Mouse (Mus musculus): ENCODE data around the gene Gm10447. TPM values are rescaled to one million over a fixed set of nuclear protein-coding genes. Genes with fewer than 3 reads are reported as not detected.

Gene Gm10447
- polyA plus RNA-seq, 1 experiment, result 1.4 TPM

DNA sequence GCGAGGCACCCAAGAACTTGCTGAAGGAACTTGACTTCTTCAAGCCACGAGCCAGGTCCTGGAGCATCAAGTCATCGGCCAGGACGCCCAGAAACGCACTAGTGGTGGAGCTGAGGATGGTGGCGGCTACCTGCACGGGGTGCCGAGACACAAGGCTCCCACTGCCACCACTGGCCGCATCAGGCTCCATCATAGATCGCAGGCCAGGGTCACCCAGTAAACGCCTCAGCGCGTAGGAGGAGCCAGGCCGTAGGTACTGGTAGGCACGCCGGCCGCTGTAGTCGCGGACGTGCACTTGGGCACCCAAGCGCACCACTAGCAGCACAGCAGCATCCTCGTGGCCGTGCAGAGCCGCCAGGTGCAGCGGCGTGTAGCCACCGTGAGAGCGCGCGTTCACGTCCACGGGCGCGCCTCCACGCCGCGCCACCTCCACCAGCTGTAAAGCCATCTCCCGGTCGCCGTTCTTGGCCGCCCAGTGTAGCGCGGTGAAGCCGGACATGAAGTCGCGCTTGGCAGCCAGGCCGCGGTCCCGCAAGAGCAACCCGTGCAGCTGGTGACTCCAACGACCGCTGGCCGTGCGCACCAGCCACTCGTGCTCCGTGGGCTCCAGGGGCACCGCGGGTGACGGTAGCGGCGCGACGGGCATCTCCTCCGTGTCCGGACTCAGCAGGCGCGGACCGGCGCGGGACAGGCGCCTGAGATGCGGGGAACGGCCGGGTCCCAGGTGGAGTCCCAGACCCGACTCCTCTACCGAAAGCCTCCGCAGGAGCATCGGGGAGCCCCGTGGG, 21.7 kb upstream of the Gm10447 start:
- no peak for DNase-seq (ENCODE audit: low read depth)

DNA sequence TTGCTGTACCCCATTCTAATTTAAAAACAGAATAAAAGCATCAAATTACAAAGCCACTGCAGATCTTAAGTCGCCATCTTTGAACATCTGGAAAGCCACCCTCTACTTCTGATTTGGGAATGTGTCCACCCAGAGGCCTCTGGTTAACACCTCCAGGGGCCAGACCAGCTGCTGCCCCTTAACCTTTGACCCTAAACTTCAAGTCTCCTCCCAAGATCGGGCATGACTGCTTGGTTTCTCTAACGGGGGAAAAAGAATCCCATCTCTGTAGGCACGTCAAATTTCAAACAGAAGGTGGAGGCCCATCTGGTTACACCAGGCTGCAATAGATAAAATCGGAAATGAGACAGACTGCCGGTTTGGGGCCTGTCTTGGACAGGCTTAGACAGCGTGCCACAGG, 20.9 kb upstream of the Gm10447 start:
- no peak for DNase-seq (ENCODE audit: low read depth)

DNA sequence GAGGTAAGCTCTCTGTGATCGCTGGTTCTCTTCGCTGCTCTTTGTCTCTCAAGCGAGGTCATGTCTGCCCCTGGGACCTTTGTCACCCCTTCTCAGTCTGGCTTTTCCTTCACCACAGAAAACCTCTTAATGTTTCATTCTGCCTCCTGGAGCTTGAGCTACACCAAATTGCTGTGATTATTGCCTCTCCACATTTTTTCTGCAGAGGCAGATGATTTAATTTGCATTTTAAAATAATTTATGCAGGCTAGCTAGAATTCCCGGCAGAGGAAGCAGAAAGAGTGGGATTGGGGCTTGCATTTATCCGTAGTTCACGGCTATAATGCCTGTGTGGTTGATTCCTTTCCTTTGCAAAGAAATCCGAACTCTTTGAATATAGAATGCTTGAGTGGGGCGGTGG, 18.7 kb upstream of the Gm10447 start:
- DNase-seq (ENCODE audit: low read depth), result no peak

DNA sequence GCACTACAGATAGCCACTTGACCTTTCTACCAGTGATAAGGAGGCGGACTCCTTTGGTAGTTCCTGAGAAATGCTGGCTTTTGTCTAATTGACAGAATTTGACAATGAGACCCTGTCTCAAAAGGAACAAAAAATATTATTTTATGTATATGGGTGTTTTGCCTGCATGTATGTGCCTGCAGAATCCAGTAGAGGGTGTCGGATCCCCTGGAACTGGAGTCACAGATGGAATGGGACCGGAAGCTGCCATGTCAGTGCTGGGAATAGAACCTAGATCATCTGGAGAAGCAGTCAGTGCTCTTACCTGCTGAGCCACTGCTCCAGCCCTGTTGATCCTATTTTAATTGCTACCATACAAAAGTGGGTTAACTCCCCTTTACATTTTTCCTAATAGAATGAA, 15.8 kb upstream of the Gm10447 start:
- no peak for DNase-seq (ENCODE audit: low read depth)

DNA sequence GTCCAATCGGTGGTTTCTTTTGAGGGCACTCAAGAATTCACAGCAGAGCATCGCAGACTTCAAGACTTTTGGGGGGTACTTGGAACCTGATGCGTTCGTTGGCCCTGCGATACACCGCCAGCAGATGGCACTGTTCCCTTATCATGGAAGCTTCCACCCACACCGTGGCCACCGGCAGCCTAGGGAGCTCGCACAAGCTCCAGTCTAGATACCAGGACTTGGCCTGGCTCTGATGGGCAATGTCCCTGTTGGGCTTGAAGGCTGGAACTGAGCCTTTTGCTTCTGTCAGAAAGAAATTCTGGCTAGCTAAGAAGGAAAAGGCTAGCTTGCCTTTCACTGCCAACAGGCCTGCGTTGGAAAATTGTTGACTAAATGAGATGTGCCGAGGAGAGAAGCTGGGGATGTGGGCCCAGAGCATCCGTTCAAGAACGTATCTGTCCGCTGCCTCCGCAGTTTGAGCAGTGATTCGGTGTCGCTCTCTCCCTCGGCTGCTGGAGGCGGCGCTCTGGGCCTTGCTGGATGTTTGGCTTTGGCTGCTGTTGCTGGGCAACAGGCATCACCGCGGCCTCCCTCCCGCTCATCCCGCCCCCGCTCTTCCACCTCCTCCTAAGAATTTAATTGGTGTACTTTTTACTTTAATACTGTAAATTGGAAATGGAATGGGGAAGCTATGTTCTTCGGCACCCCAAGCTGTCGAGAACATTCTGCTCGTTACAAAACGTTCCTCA, 13.2 kb upstream of the Gm10447 start, which contains the start of gene Gm9837:
Gene Gm9837, minus strand, starts transcription at position 512 of the 728 bp plus-strand sequence.
- no peak for DNase-seq (ENCODE audit: low read depth)

DNA sequence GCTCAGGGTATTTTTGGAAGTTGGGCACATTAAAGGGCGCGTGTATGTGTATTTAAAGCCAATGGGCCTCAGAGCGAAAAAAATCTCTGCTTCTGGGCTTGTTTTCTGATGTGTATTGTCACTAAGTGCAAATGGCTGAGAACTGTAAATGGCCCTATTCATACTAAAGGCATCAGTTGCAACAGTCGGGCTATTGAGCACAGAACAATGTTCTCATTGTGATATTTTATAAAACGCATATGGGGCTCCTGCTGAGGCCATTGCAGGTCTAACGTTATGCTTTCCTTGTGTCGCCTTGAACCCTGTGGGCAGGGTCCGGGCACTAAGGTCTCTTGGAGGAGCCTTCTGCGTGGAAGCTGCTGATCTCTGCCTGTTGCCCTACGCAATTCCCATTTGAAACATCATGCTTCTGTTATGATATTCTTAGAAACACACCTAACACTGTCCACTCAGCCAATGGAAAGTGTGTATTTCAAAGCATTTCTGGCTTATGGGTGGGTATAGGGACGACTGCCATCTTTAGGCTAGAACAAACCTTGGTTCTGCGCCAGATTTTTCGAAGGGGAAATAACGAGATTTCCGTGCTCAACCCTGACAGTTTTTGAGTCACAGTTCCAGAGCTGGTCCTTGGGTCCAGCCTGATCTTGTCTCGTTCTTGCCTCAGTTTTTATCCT, 12.5 kb upstream of the Gm10447 start:
- no peak for DNase-seq (ENCODE audit: low read depth)

GRCm38 (mm10) chr11:53466231-53466971, 9.5 kb upstream of the Gm10447 start:
- DNase-seq (ENCODE audit: low read depth), result no peak

- no peak for DNase-seq (ENCODE audit: low read depth)
Observed at GRCm38 (mm10) chr11:53463551-53464424, 6.9 kb upstream of the Gm10447 start.

GRCm38 (mm10) chr11:53461727-53462126, 4.8 kb upstream of the Gm10447 start:
- no peak for DNase-seq (ENCODE audit: low read depth)

GRCm38 (mm10) chr11:53460192-53460591, 3.3 kb upstream of the Gm10447 start:
- DNase-seq (ENCODE audit: low read depth), result no peak

- no peak for DNase-seq (ENCODE audit: low read depth)
Observed at GRCm38 (mm10) chr11:53458996-53459395, 2.1 kb upstream of the Gm10447 start.

GRCm38 (mm10) chr11:53457372-53457954, 553 bp upstream of the Gm10447 start:
- no peak for DNase-seq (ENCODE audit: low read depth)

DNA sequence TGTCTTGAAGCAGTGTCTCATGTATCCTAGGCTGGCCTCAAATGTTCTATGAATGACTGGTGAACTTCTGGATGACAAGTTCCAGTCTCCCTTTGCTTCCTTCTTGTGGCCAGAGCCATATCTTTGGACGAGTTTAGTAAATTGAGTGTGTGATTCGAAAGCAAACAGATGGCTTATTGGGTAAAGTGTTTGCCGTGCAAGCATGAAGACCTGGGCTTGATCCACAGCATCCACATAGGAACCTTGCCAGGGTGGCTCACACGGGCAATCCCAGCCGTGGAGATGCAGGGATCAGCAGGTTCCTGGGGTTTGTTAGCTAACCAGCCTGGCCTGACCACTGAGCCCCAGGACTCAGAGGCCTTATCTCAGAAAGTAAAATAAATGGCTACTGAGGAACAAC, 3.9 kb downstream of the Gm10447 start:
- DNase-seq (ENCODE audit: low read depth), result no peak

- no peak for DNase-seq (ENCODE audit: low read depth)
Observed at GRCm38 (mm10) chr11:53452396-53452795, 4.5 kb downstream of the Gm10447 start.

GRCm38 (mm10) chr11:53451361-53451760, 5.5 kb downstream of the Gm10447 start:
- no peak for DNase-seq (ENCODE audit: low read depth)

- DNase-seq (ENCODE audit: low read depth), result no peak
Observed at GRCm38 (mm10) chr11:53450070-53450705, 6.7 kb downstream of the Gm10447 start.

DNA sequence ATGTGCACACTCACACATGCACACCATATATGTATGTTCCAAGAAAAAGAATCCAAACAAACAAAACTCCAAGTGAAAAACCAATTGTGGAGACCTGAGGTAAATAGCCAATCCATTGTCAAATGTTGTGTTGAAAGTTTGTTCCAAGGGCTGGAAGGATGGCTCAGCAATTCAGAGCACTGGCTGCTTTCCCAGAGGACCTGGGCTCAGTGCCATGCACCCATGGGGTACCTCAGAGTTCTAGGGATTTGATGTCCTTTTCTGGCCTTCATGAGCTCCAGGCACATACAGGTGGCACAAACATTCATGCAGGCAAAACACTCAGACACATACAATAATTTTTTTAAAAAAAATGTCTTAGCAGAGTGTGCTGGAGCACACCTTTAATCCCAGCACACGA, 8.4 kb downstream of the Gm10447 start:
- DNase-seq (ENCODE audit: low read depth), result no peak

GRCm38 (mm10) chr11:53447996-53448395, 8.9 kb downstream of the Gm10447 start:
- no peak for DNase-seq (ENCODE audit: low read depth)

DNA sequence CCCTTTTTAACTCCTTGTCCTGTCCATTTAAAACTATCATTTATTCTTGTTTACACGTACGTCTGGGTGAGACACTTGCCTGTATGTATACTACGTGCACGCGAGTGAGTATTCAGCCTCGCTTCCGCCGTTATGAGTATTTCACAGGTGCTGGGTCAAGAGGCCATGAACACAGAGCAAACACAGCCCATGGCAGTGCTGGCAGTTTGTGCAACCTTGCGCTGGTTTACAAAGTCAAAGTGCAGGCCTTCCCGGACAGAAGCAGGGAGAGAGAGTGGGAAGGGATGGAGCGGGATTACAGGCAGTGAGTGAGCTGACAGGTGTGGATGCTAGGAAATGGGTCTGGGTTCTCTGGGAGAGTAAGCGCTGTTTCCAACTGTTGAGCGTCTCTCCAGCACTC, 10.7 kb downstream of the Gm10447 start:
- DNase-seq (ENCODE audit: low read depth), result no peak

DNA sequence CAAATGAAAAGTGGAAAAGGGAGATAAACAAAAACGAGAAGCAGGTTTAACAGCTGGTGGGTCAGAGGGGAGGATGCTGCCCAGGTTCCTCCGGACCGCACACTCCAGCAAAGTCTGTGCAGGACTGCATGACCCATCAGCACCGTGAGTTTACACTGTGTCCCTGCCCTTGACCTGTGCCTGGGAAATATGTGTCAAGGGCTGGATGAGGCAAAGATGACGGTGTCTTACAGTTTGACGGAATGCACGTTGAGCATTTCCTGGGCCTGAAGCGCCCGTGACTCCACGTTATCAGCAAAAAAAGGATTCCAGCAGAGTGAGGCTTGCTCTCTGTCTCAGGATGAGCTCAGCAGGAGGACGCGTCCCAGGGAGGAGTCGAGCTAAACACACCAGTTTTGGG, 11.3 kb downstream of the Gm10447 start:
- no peak for DNase-seq (ENCODE audit: low read depth)
